20 mouse cellular contexts compared by ENCODE assay signal in the genomic region with DNA sequence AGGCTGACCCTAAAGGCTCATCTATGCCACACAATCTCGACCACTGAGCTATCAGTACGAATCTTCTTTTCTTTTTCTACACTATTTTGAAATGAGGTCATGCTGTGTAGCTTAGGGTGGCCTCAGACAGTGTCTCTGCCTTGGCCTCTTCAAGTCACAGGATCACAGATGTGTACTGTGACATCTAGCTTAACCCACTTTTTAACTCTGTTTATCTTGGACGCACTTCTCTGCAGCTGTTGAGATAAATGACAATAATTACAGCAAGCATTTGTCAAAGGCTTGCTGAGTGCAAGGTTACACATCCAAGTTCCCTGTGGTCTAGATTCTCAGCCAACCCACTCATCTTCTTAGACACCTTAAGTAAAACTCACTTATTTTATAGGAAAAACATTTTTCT.
A peak's percentile ranks its signal among the peaks of the same experiment; 100 is the strongest.
DNase-seq lines count a peak whose midpoint lies in the region; ATAC-seq and TF ChIP-seq lines count a peak whose summit lies in the region.
"Had no signal": no experiment of that assay in that cellular context is flagged by ENCODE, and none has a peak within 500 bp of the region (broad histone marks: within the 10 kb centered on the region; RNA-seq: fewer than 3 reads in every experiment).

No protein-coding gene starts in this region.

- H3K4me3 ChIP-seq in heart, embryonic 12.5 days, result no peak overlapping the region
- H3K4me3 ChIP-seq in kidney, adult 2 months (ENCODE audit: insufficient read depth, low read depth, low read length), result no peak overlapping the region
- no peak overlapping the region for H3K4me3 ChIP-seq in kidney, embryonic 15.5 days (replicated peaks)
- H3K4me3 ChIP-seq in C2C12 (ENCODE audit: insufficient read depth, poor library complexity, severe bottlenecking), result no peak overlapping the region
- no peak overlapping the region for H3K4me3 ChIP-seq in kidney, postnatal 0 days (replicated peaks; ENCODE audit: low read depth, low read length)
- H3K4me3 ChIP-seq: heart, embryonic 15.5 days; hindbrain, embryonic 12.5 days; limb, embryonic 15.5 days; neural tube, embryonic 15.5 days had no signal

- no peaks in the 10 kb centered on the region for H3K9me3 ChIP-seq in heart, embryonic 12.5 days (replicated peaks)
- no peaks in the 10 kb centered on the region for H3K9me3 ChIP-seq in kidney, embryonic 15.5 days (replicated peaks)
- no peaks in the 10 kb centered on the region for H3K9me3 ChIP-seq in kidney, postnatal 0 days (replicated peaks; ENCODE audit: low read length)
- H3K9me3 ChIP-seq: heart, embryonic 15.5 days; hindbrain, embryonic 12.5 days; limb, embryonic 15.5 days; neural tube, embryonic 15.5 days had no signal

- peak; percentile 39 to 59 for DNase-seq in heart, adult 18-20 months
- DNase-seq in kidney, adult 2 months, result peak; percentile 54
- DNase-seq in kidney, postnatal 0 days (ENCODE audit: low spot score), result peak; percentile 47
- DNase-seq: cerebellum, adult 11-12 months; forebrain, postnatal 0 days; thymus, postnatal 25 days had no signal

- H3K79me3 ChIP-seq in C2C12 (ENCODE audit: low read depth), result no peaks in the 10 kb centered on the region

- no peak for ATAC-seq in heart, embryonic 12.5 days (ENCODE audit: insufficient number of reproducible peaks, low FRiP score)
- no peak for ATAC-seq in kidney, embryonic 15.5 days (replicated peaks; ENCODE audit: low FRiP score)
- no peak for ATAC-seq in kidney, postnatal 0 days (replicated peaks; ENCODE audit: low FRiP score, low read depth)
- no peak for ATAC-seq in cerebellum, adult (ENCODE audit: insufficient number of reproducible peaks, low FRiP score, low TSS enrichment)
- ATAC-seq: forebrain, postnatal 0 days; lung, postnatal 0 days; Patski had no signal

- WGBS in heart, embryonic 12.5 days, result 48% methylated on average over 3 of the region's 3 CpGs
- 41% methylated on average over 3 of the region's 3 CpGs for WGBS in kidney, adult 2 months
- 37% methylated on average over 3 of the region's 3 CpGs for WGBS in kidney, embryonic 15.5 days
- WGBS in kidney, postnatal 0 days, result 23% methylated on average over 3 of the region's 3 CpGs

- H3K79me2 ChIP-seq in C2C12 (ENCODE audit: control insufficient read depth, insufficient read depth), result no peaks in the 10 kb centered on the region

- no peaks in the 10 kb centered on the region for H3K4me1 ChIP-seq in heart, embryonic 12.5 days (replicated peaks)
- no peaks in the 10 kb centered on the region for H3K4me1 ChIP-seq in kidney, adult 2 months (ENCODE audit: control insufficient read depth, insufficient read depth, low read length)
- H3K4me1 ChIP-seq in kidney, embryonic 15.5 days, result peaks cover 7% of the 10 kb centered on the region; the same call in 1 of the 2 replicates
- H3K4me1 ChIP-seq in kidney, postnatal 0 days (replicated peaks; ENCODE audit: insufficient read depth, low read length), result no peaks in the 10 kb centered on the region
- H3K4me1 ChIP-seq: hindbrain, embryonic 12.5 days; limb, embryonic 15.5 days; neural tube, embryonic 15.5 days had no signal

- no peak for TF ChIP-seq CTCF in kidney, adult 2 months (conservative IDR thresholded peaks at IDR 0.05; ENCODE audit: insufficient read depth, insufficient read length, low read depth, low read length)
- TF ChIP-seq CTCF in C2C12 (IDR thresholded peaks at IDR 0.05; ENCODE audit: control insufficient read depth, insufficient read depth, insufficient read length), result no peak
- TF ChIP-seq CTCF in kidney, postnatal 0 days (IDR thresholded peaks at IDR 0.05; ENCODE audit: low read depth), result no peak

- H3K27ac ChIP-seq in heart, embryonic 12.5 days (ENCODE audit: poor library complexity, severe bottlenecking), result no peak overlapping the region
- H3K27ac ChIP-seq in kidney, adult 2 months (ENCODE audit: insufficient read depth, low read depth, low read length), result no peak overlapping the region
- H3K27ac ChIP-seq in kidney, embryonic 15.5 days, result no peak overlapping the region
- H3K27ac ChIP-seq in kidney, postnatal 0 days, result no peak overlapping the region
- H3K27ac ChIP-seq: heart, embryonic 15.5 days; hindbrain, embryonic 12.5 days; limb, embryonic 15.5 days; neural tube, embryonic 15.5 days; stomach, postnatal 0 days had no signal

- no peak for TF ChIP-seq POLR2A in kidney, adult 2 months (IDR thresholded peaks at IDR 0.05; ENCODE audit: low read depth, low read length)

- H3K9ac ChIP-seq in heart, embryonic 12.5 days, result no peak overlapping the region
- no peak overlapping the region for H3K9ac ChIP-seq in kidney, embryonic 15.5 days
- no peak overlapping the region for H3K9ac ChIP-seq in kidney, postnatal 0 days (ENCODE audit: low read depth, low read length)
- H3K9ac ChIP-seq: forebrain, postnatal 0 days; heart, embryonic 15.5 days; hindbrain, embryonic 12.5 days; limb, embryonic 15.5 days; neural tube, embryonic 15.5 days had no signal

- no peaks in the 10 kb centered on the region for H3K36me3 ChIP-seq in heart, embryonic 12.5 days
- H3K36me3 ChIP-seq in kidney, adult 2 months (ENCODE audit: control insufficient read depth, insufficient read depth, low read length), result no peaks in the 10 kb centered on the region
- H3K36me3 ChIP-seq in kidney, embryonic 15.5 days, result no peaks in the 10 kb centered on the region
- H3K36me3 ChIP-seq in C2C12 (ENCODE audit: control insufficient read depth, insufficient read depth), result no peaks in the 10 kb centered on the region
- H3K36me3 ChIP-seq in kidney, postnatal 0 days (ENCODE audit: insufficient read depth, low read length), result no peaks in the 10 kb centered on the region
- H3K36me3 ChIP-seq: G1E; heart, embryonic 15.5 days; hindbrain, embryonic 12.5 days; limb, embryonic 15.5 days; neural tube, embryonic 15.5 days had no signal

- no peaks in the 10 kb centered on the region for H3K27me3 ChIP-seq in heart, embryonic 12.5 days (replicated peaks)
- no peaks in the 10 kb centered on the region; the same call in 1 of the 2 replicates for H3K27me3 ChIP-seq in kidney, adult 2 months (replicated peaks; ENCODE audit: control insufficient read depth, insufficient read depth, low read length)
- no peaks in the 10 kb centered on the region for H3K27me3 ChIP-seq in kidney, embryonic 15.5 days
- H3K27me3 ChIP-seq in C2C12 (ENCODE audit: control insufficient read depth, insufficient read depth, insufficient read length), result no peaks in the 10 kb centered on the region
- no peaks in the 10 kb centered on the region for H3K27me3 ChIP-seq in kidney, postnatal 0 days (ENCODE audit: insufficient read depth, low read length)
- H3K27me3 ChIP-seq: CH12.LX; heart, embryonic 15.5 days; hindbrain, embryonic 12.5 days; limb, embryonic 15.5 days; neural tube, embryonic 15.5 days had no signal

- H3ac ChIP-seq in C2C12 (ENCODE audit: control insufficient read depth, insufficient read length, low read depth), result no peak overlapping the region

- no peak overlapping the region for H3K4me2 ChIP-seq in heart, embryonic 12.5 days
- no peak overlapping the region for H3K4me2 ChIP-seq in kidney, embryonic 15.5 days
- H3K4me2 ChIP-seq in kidney, postnatal 0 days (ENCODE audit: low read length), result no peak overlapping the region
- H3K4me2 ChIP-seq: heart, embryonic 15.5 days; hindbrain, embryonic 12.5 days; limb, embryonic 15.5 days; midbrain, embryonic 11.5 days; neural tube, embryonic 15.5 days had no signal

TF ChIP-seq in C2C12, 6 proteins besides CTCF, POLR2A, EP300 and RAD21:
- TF ChIP-seq MYOD1 (IDR thresholded peaks at IDR 0.05; ENCODE audit: control insufficient read depth, insufficient read length, low read depth), result peak; percentile 70
- no peak for TF ChIP-seq USF1 (IDR thresholded peaks at IDR 0.05; ENCODE audit: low read depth)
